Mouse (Mus musculus) ES-E14 (cell line): ENCODE results near the gene Stard3.

Source experiments
- MAFK ChIP-seq: IDR thresholded peaks from 2 replicates; pipeline ENCODE4 v1.6.1; 2014; ENCODE audit warnings: mild to moderate bottlenecking, low read depth, low read length, inconsistent platforms; ENCODE audit not compliant: insufficient read depth
- ZC3H11A ChIP-seq: IDR thresholded peaks from 2 replicates; pipeline ENCODE4 v1.6.1; 2012; ENCODE audit warnings: low read depth, mild to moderate bottlenecking, inconsistent platforms, low read length, borderline replicate concordance

GRCm38 (mm10) chr11:98335250-98335649, 22.9 kb upstream of the Stard3 start:
- TF ChIP-seq MAFK, result no peak
- TF ChIP-seq ZC3H11A, result no peak
